Mouse (Mus musculus) fat pad, adult 2 months (tissue): Measurements from ENCODE around the gene Frmd4a.

Source experiments
- DNase-seq: peaks from one replicate; pipeline ENCODE4 v3.0.0-alpha.2; 2011; ENCODE audit warnings: low read depth, low spot score; ENCODE audit errors: extremely low read depth

Frmd4a gene

GRCm38 (mm10) chr2:4649646-4650045 lies 632.1 kb downstream of the Frmd4a start:
- no peak for DNase-seq

DNA sequence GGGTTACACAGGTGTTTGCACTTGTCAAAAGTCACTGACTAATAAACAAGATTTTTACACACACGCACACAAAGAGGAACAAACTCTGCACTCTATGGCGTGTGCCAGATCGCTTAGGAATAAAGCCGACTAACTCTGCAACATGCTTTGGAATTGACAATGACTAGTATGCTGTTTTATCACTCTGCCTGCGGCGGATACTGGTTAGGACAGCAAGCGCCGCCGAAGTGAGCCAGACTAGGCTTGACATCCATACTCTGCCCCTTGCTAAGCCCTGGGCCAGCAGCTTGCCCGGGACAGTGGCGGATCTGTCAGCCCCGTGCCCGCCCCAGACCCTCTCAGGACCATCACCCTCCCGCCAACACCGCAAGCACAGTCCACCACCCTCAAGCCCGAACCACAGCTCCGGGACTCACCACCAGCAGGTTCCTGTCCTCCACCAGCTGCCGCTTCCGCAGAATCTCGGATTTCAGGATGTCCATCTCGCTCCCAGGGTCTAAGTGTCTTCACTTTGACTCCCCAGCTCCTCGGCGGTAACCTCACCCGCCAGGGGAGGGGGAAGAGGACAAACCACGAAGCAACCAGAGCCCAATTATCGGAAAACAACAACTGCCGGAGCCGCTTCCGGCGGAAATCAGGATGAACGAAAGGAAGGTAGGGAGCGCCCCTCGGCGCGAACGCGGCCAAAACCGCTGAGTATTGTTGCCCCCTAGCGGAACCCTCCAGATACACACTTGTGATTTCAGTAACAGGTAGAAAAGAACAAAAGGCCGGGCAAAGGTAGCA lies 634.2 kb downstream of the Frmd4a start, which contains the start of gene Prpf18:
Prpf18 (minus strand) TSS at position 614 of the 786 bp plus-strand sequence.
- DNase-seq = no peak

- no peak for DNase-seq
Observed at GRCm38 (mm10) chr2:4660677-4661076, 643.2 kb downstream of the Frmd4a start.
